Mouse (Mus musculus): ENCODE measurements around the gene Pde6c. TPM values are rescaled to one million over a fixed set of nuclear protein-coding genes. Genes with fewer than 3 reads are reported as not detected.

The Pde6c gene
- 1 to 10 TPM in 1 of 2 experiments, under 1 TPM in 1; 0.08 to 1.9 TPM for total RNA-seq (2021)
- long read RNA-seq, experiment 1, partial matches to known transcripts = 2 of 4 reads
- long read RNA-seq, experiment 1, other reads (novel, unspliced or antisense) = 2 of 4 reads
- long read RNA-seq, experiment 2, partial matches to known transcripts = 0 of 1 reads
- long read RNA-seq, experiment 2, other reads (novel, unspliced or antisense) = 1 of 1 reads

GRCm38 (mm10) chr19:38132481-38132880 lies at the start of gene Pde6c:
Gene Pde6c (plus strand): TSS chr19:38132781.
- no peak for DNase-seq (ENCODE audit: low spot score in 2 of 2)

GRCm38 (mm10) chr19:38082931-38083525 lies 49.6 kb upstream of the Pde6c start:
- DNase-seq (ENCODE audit: low spot score in 2 of 2) = no peak

- no peak for DNase-seq (ENCODE audit: low spot score in 2 of 2)
These were observed 46.7 kb upstream of the Pde6c start for GRCm38 (mm10) chr19:38085841-38086240.

- no peak for DNase-seq (ENCODE audit: low spot score in 2 of 2)
These were observed 45.5 kb upstream of the Pde6c start for GRCm38 (mm10) chr19:38086948-38087551.

- DNase-seq (ENCODE audit: low spot score in 2 of 2) = no peak
These were observed 43.2 kb upstream of the Pde6c start for GRCm38 (mm10) chr19:38089358-38089757.

GRCm38 (mm10) chr19:38091512-38091985 lies 41.0 kb upstream of the Pde6c start:
- DNase-seq (ENCODE audit: low spot score in 2 of 2) = no peak

- DNase-seq (ENCODE audit: low spot score in 2 of 2) = no peak
These were observed 36.4 kb upstream of the Pde6c start for GRCm38 (mm10) chr19:38096231-38096630.

GRCm38 (mm10) chr19:38096858-38097758 lies 35.5 kb upstream of the Pde6c start, which contains the start of gene Ffar4:
Gene Ffar4 (plus strand): TSS chr19:38097071.
- no peak for DNase-seq (ENCODE audit: low spot score in 2 of 2)

GRCm38 (mm10) chr19:38107871-38108270 lies 24.7 kb upstream of the Pde6c start:
- no peak for DNase-seq (ENCODE audit: low spot score in 2 of 2)

- DNase-seq (ENCODE audit: low spot score in 2 of 2) = no peak
These were observed 22.9 kb upstream of the Pde6c start for GRCm38 (mm10) chr19:38109506-38110242.

GRCm38 (mm10) chr19:38111056-38111455 lies 21.5 kb upstream of the Pde6c start:
- DNase-seq (ENCODE audit: low spot score in 2 of 2) = no peak

- DNase-seq (ENCODE audit: low spot score in 2 of 2) = no peak
These were observed 20.0 kb upstream of the Pde6c start for GRCm38 (mm10) chr19:38112575-38112974.

GRCm38 (mm10) chr19:38114834-38115491 lies 17.6 kb upstream of the Pde6c start:
- no peak for DNase-seq (ENCODE audit: low spot score in 2 of 2)

GRCm38 (mm10) chr19:38120123-38120760 lies 12.3 kb upstream of the Pde6c start:
- DNase-seq (ENCODE audit: low spot score in 2 of 2) = no peak

GRCm38 (mm10) chr19:38123921-38124320 lies 8.7 kb upstream of the Pde6c start:
- DNase-seq (ENCODE audit: low spot score in 2 of 2) = no peak

- DNase-seq (ENCODE audit: low spot score in 2 of 2) = no peak
These were observed 8.0 kb upstream of the Pde6c start for GRCm38 (mm10) chr19:38124401-38125218.

GRCm38 (mm10) chr19:38125219-38125610 lies 7.4 kb upstream of the Pde6c start, which contains the start of gene Rbp4:
Gene Rbp4 (minus strand): TSS chr19:38125281.
- DNase-seq (ENCODE audit: low spot score in 2 of 2) = no peak

GRCm38 (mm10) chr19:38126656-38127055 lies 5.9 kb upstream of the Pde6c start:
- DNase-seq (ENCODE audit: low spot score in 2 of 2) = no peak

GRCm38 (mm10) chr19:38133986-38134385 lies 1.4 kb downstream of the Pde6c start:
- DNase-seq (ENCODE audit: low spot score in 2 of 2) = no peak

All from adrenal gland, postnatal 4 days (tissue).